In the genomic region with DNA sequence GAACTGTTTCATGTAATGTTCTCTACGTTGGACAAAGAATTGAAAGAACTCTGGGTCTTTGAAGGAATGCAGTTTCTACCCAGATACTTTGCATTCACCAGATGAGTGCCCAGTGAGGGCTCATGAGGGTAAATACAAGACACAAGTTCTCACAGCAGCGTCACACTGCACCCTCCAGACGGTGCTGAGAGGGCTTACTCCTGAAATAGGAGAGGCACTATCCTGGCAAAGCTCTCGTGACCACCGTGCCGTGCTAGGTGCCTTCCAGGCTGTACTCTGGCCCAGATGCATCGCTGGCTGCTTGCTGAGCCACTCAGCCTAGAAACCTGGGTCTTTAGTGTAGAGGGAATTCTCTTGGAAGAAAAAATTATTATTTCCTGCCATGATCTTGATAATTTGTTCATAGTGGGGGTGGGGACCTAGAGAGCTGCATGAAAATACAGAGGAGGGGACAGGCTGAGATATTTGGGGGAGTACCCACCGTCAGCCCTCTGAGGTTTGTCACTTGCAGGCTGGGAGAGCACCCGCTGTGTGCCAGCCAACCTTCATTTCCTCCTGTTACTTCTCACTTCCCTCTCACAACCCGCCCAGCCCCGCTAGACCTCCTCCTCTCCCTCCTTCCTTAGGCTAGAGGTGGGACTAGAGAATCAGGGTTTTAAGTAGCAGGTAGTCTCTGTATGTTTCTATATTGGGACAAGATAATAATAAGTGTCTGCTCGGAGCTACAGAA, we compare ENCODE assay signal across 17 mouse cellular contexts.
A peak's percentile ranks its signal among the peaks of the same experiment; 100 is the strongest.
DNase-seq lines count a peak whose midpoint lies in the region; ATAC-seq and TF ChIP-seq lines count a peak whose summit lies in the region.
"Had no signal": no experiment of that assay in that cellular context is flagged by ENCODE, and none has a peak within 500 bp of the region (broad histone marks: within the 10 kb centered on the region; RNA-seq: fewer than 3 reads in every experiment).

No protein-coding gene starts in this region.

- H3K4me2 ChIP-seq in kidney, embryonic 15.5 days: no peak overlapping the region
- H3K4me2 ChIP-seq: embryonic facial prominence, embryonic 13.5 days; liver, embryonic 11.5 days; lung, embryonic 15.5 days had no signal

- H3K9ac ChIP-seq in kidney, embryonic 15.5 days: no peak overlapping the region
- H3K9ac ChIP-seq: embryonic facial prominence, embryonic 13.5 days; lung, embryonic 15.5 days had no signal

- peak; percentile 4 for DNase-seq in lung, postnatal 25 days (ENCODE audit: low spot score)
- no peak for DNase-seq in lung, postnatal 10 days
- peak; percentile 41 to 60 for DNase-seq in spleen, adult 2 months (ENCODE audit: low read depth in 1 of 2, low spot score in 2 of 2)
- DNase-seq in gastrocnemius, postnatal 4 days (ENCODE audit: low spot score in 2 of 2): no peak
- DNase-seq: cerebellum, adult 8-10 months; gastrocnemius, postnatal 14 days; kidney, adult 2 months; right cerebral cortex, postnatal 25 days had no signal

- H3K4me1 ChIP-seq in spleen, adult 2 months (ENCODE audit: control insufficient read depth, insufficient read depth, insufficient read length): peaks cover 2% of the 10 kb centered on the region; the same call in 1 of the 2 replicates
- H3K4me1 ChIP-seq in kidney, embryonic 15.5 days: peaks cover 7% of the 10 kb centered on the region
- H3K4me1 ChIP-seq: embryonic facial prominence, embryonic 13.5 days; hindbrain, embryonic 10.5 days; lung, embryonic 15.5 days; midbrain, embryonic 10.5 days had no signal

- H3K27me3 ChIP-seq in spleen, adult 2 months (ENCODE audit: control insufficient read depth, insufficient read depth, low read length): no peaks in the 10 kb centered on the region
- H3K27me3 ChIP-seq in kidney, embryonic 15.5 days: no peaks in the 10 kb centered on the region
- H3K27me3 ChIP-seq: embryonic facial prominence, embryonic 13.5 days; lung, embryonic 15.5 days; Patski had no signal

- H3K9me3 ChIP-seq in kidney, embryonic 15.5 days (replicated peaks): no peaks in the 10 kb centered on the region
- H3K9me3 ChIP-seq: embryonic facial prominence, embryonic 13.5 days; hindbrain, embryonic 10.5 days; lung, embryonic 15.5 days; midbrain, embryonic 10.5 days had no signal

- 23% methylated on average over 12 of the region's 12 CpGs for WGBS in spleen, adult 2 months
- WGBS in kidney, embryonic 15.5 days: 59% methylated on average over 12 of the region's 12 CpGs

- no peak for TF ChIP-seq POLR2A in spleen, adult 2 months (IDR thresholded peaks at IDR 0.05; ENCODE audit: low read depth, low read length)

- H3K36me3 ChIP-seq in spleen, adult 2 months (ENCODE audit: control insufficient read depth, insufficient read depth, low read length): peaks cover 17% of the 10 kb centered on the region
- H3K36me3 ChIP-seq in kidney, embryonic 15.5 days: peaks cover 43% of the 10 kb centered on the region

- peak; percentile 77 for ATAC-seq in CD4-positive, CD25-positive, alpha-beta regulatory T cell, adult 4 months
- ATAC-seq in inflammation-experienced regulatory T-cells, adult 6 months: peak; percentile 81
- ATAC-seq in kidney, embryonic 15.5 days (replicated peaks; ENCODE audit: low FRiP score): no peak
- ATAC-seq: Patski had no signal

- no peak overlapping the region for H3K4me3 ChIP-seq in spleen, adult 2 months (ENCODE audit: extremely low read depth, insufficient read depth, insufficient read length)
- H3K4me3 ChIP-seq in kidney, embryonic 15.5 days (replicated peaks): no peak overlapping the region
- H3K4me3 ChIP-seq: embryonic facial prominence, embryonic 13.5 days; hindbrain, embryonic 10.5 days; lung, embryonic 15.5 days; midbrain, embryonic 10.5 days had no signal

- TF ChIP-seq CTCF in spleen, adult 2 months (IDR thresholded peaks at IDR 0.05; ENCODE audit: extremely low read depth, insufficient read depth, insufficient read length, insufficient replicate concordance): no peak

- H3K27ac ChIP-seq in spleen, adult 2 months (ENCODE audit: insufficient read depth, low read length): peak overlapping the region; percentile 85
- no peak overlapping the region for H3K27ac ChIP-seq in kidney, embryonic 15.5 days
- H3K27ac ChIP-seq: embryonic facial prominence, embryonic 13.5 days; hindbrain, embryonic 10.5 days; lung, embryonic 15.5 days; midbrain, embryonic 10.5 days had no signal

Comparison
In these comparisons a context has a peak if more than half of its experiments do, and no peak if none do; other contexts are left out.
1. DNase-seq: peak in lung, postnatal 25 days (single experiment) and spleen, adult 2 months (2 of 2); none in lung, postnatal 10 days (single experiment) and gastrocnemius, postnatal 4 days (0 of 2).